Mouse (Mus musculus) megakaryocyte, embryonic 14.5 days (primary cell): ENCODE data around the gene Ecm2.

Experiments
- FLI1 ChIP-seq: IDR thresholded peaks from 2 replicates; pipeline ENCODE4 v1.6.1; 2012; ENCODE audit warnings: low read length, inconsistent platforms, mixed read lengths
- GATA1 ChIP-seq: IDR thresholded peaks from 3 replicates; pipeline ENCODE4 v1.6.1; 2012; ENCODE audit warnings: mixed read lengths, low read length, inconsistent platforms, borderline replicate concordance

GRCm38 (mm10) chr13:49492376-49493368 lies 11.9 kb upstream of the Ecm2 start, which contains the start of gene Tes3-ps:
- TF ChIP-seq GATA1 (no peak), FLI1 (no peak)
